ENCODE assay signal across 8 mouse cellular contexts in genomic region chr3:157565196-157565595, GRCm38 (mm10). TPM values are rescaled to one million over a fixed set of nuclear protein-coding genes. Genes with fewer than 3 reads are reported as not detected.
DNase-seq lines count a peak whose midpoint lies in the region.

No protein-coding gene starts in this region.

- DNase-seq in heart, postnatal 4 days: peak; percentile 21
- no peak for DNase-seq in heart, adult 11 months
- peak; percentile 23 for DNase-seq in ovary, postnatal 14 days (ENCODE audit: low spot score)
- no peak for DNase-seq in ovary, postnatal 10 days (ENCODE audit: low spot score)
- DNase-seq in brain, adult 2 months (ENCODE audit: low read depth, low spot score): peak; percentile 76
- peak; percentile 56 for DNase-seq in lung, postnatal 36 days
- no peak for DNase-seq in urinary bladder, postnatal 10 days (ENCODE audit: low spot score)
- DNase-seq in gastrocnemius, postnatal 10 days: no peak

RNA-seq across cellular contexts. Expression of gene Ptger3, which starts 1.5 kb away (rescaled TPM):
- under 1 TPM; 0.48 to 0.88 TPM for total RNA-seq in heart, postnatal 4 days (2021)
- 1 to 10 TPM in 1 of 2 experiments, under 1 TPM in 1; 0.97 to 1.2 TPM for total RNA-seq in gastrocnemius, postnatal 10 days (2021)

RNA-seq across cellular contexts. Expression of gene Zranb2, which starts 31.2 kb away (rescaled TPM):
- total RNA-seq in heart, postnatal 4 days (2021): 10 to 100 TPM; 53.7 to 53.8 TPM
- total RNA-seq in gastrocnemius, postnatal 10 days (2021): 10 to 100 TPM; 39.1 to 51.3 TPM

Comparison
In these comparisons a context has a peak if more than half of its experiments do, and no peak if none do; other contexts are left out.
1. DNase-seq: peak in heart, postnatal 4 days (single experiment), ovary, postnatal 14 days (single experiment), brain, adult 2 months (single experiment) and lung, postnatal 36 days (single experiment); none in heart, adult 11 months (single experiment), ovary, postnatal 10 days (single experiment), urinary bladder, postnatal 10 days (single experiment) and gastrocnemius, postnatal 10 days (single experiment).